Mouse (Mus musculus): ENCODE results near the gene Itpr1. TPM values are rescaled to one million over a fixed set of nuclear protein-coding genes. Genes with fewer than 3 reads are reported as not detected.
A peak's percentile ranks its signal among the peaks of the same experiment; 100 is the strongest.

Itpr1 gene
- polyA plus RNA-seq, 1 experiment from 2014 or later, result 16.6 TPM

DNA sequence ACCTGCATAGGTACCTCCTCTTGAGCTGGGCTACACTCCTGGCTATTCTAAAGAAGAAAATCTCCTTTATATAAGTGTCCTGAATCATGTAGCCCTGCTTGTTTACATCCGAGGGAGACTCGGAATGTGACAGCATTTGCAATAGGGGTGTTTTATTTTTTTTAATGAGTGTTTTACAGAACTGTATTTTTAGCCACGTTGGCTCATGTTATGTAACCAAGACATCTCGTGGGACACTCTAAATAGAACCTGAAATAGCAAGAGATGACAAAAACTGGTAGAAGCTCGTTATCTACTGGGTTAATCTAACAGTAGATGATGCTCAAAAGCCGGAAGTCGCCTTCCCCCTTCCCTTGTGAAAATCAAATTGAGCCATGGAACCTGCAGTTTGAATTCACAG lies 291.8 kb downstream of the Itpr1 start:
- WGBS, result 84% methylated on average over 7 of the region's 7 CpGs
- ATAC-seq (ENCODE audit: insufficient number of reproducible peaks, insufficient read depth, low FRiP score, low read depth), result no peak

DNA sequence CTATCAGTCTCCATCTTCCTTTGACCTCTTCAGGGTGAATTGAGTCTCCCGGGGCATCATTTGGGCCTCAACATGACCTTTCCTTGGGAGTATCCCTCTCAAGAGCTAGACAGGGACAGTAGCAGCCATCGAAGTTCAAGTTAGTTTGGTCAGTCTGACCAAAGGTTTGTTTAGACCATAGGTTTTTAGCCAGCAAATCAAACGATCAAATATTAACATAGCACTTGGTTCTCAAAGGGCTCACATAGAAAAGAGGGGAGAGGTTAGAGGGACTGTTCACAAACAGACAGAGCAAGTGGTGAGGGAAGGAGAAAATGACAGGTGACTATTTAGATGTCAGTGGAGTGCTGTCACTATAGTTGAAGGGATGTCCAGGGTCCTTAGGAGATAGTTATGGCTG lies 293.3 kb downstream of the Itpr1 start:
- Histone ChIP-seq H3K4me3 (ENCODE audit: control insufficient read depth in 1 of 2, insufficient read depth in 1 of 2, low read depth in 1 of 2, low read length in 2 of 2) (no peak overlapping the region), H3K27ac (replicated peaks in 1 of 2; ENCODE audit: control insufficient read depth in 1 of 2, insufficient read depth in 1 of 2, low read depth in 2 of 2, low read length in 2 of 2) (no peak overlapping the region), H3K4me2 (ENCODE audit: low read length) (no peak overlapping the region), H3K27me3 (ENCODE audit: control insufficient read depth, insufficient read depth, low read length) (no peaks in the 10 kb centered on the region), H3K9me3 (ENCODE audit: control insufficient read depth, low read length) (no peaks in the 10 kb centered on the region), H3K4me1 (ENCODE audit: control insufficient read depth in 2 of 2, insufficient read depth in 2 of 2, low read length in 2 of 2) (peaks cover 10 to 22% of the 10 kb centered on the region in 2 experiments), H3K9ac (ENCODE audit: low read length) (no peak overlapping the region), H3K36me3 (ENCODE audit: control insufficient read depth, insufficient read depth, low read length) (peaks cover 20% of the 10 kb centered on the region)
- no peak for ATAC-seq (ENCODE audit: insufficient number of reproducible peaks, insufficient read depth, low FRiP score, low read depth)
- WGBS, result 96% methylated on average over 3 of the region's 3 CpGs

More for the DNA sequence above, 291.8 kb downstream of the Itpr1 start:
- no peaks in the 10 kb centered on the region for H3K9me3 ChIP-seq (ENCODE audit: control insufficient read depth, low read length)
- no peak overlapping the region for H3K4me3 ChIP-seq (ENCODE audit: control insufficient read depth in 1 of 2, insufficient read depth in 1 of 2, low read depth in 1 of 2, low read length in 2 of 2)
- no peak overlapping the region for H3K4me2 ChIP-seq (ENCODE audit: low read length)
- H3K27ac ChIP-seq (replicated peaks in 1 of 2; ENCODE audit: control insufficient read depth in 1 of 2, insufficient read depth in 1 of 2, low read depth in 2 of 2, low read length in 2 of 2), result no peak overlapping the region
- H3K9ac ChIP-seq (ENCODE audit: low read length), result no peak overlapping the region
- H3K36me3 ChIP-seq (ENCODE audit: control insufficient read depth, insufficient read depth, low read length), result peaks cover 27% of the 10 kb centered on the region
- no peaks in the 10 kb centered on the region for H3K27me3 ChIP-seq (ENCODE audit: control insufficient read depth, insufficient read depth, low read length)
- H3K4me1 ChIP-seq (ENCODE audit: control insufficient read depth in 2 of 2, insufficient read depth in 2 of 2, low read length in 2 of 2), result peaks cover 4 to 8% of the 10 kb centered on the region in 2 experiments

DNA sequence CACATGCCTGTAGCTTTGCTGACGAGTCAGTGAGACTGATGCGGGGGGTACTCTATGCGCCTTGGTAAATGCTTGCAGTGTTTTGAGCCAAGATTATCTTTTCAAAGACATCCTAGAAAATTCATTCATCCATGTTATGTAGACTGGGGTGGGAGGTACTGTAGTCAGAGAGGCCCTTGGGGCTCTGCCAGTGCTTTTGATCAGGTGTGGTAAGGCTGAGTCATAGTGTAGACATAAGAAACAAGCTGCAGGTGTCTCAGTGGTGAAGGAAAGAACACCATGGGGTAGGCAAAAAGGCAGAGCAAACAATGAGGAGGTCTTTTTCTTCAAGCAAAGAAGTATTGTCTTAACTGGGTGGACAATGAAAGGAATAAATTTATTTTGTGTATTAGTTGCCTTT lies 294.4 kb downstream of the Itpr1 start:
- Histone ChIP-seq H3K9me3 (ENCODE audit: control insufficient read depth, low read length) (no peaks in the 10 kb centered on the region), H3K9ac (ENCODE audit: low read length) (no peak overlapping the region), H3K27me3 (ENCODE audit: control insufficient read depth, insufficient read depth, low read length) (no peaks in the 10 kb centered on the region), H3K4me1 (ENCODE audit: control insufficient read depth in 2 of 2, insufficient read depth in 2 of 2, low read length in 2 of 2) (peaks cover 10 to 26% of the 10 kb centered on the region in 2 experiments), H3K4me2 (ENCODE audit: low read length) (no peak overlapping the region), H3K36me3 (ENCODE audit: control insufficient read depth, insufficient read depth, low read length) (peaks cover 15% of the 10 kb centered on the region), H3K27ac (replicated peaks in 1 of 2; ENCODE audit: control insufficient read depth in 1 of 2, insufficient read depth in 1 of 2, low read depth in 2 of 2, low read length in 2 of 2) (no peak overlapping the region), H3K4me3 (ENCODE audit: control insufficient read depth in 1 of 2, insufficient read depth in 1 of 2, low read depth in 1 of 2, low read length in 2 of 2) (no peak overlapping the region)
- no peak for ATAC-seq (ENCODE audit: insufficient number of reproducible peaks, insufficient read depth, low FRiP score, low read depth)
- 85% methylated on average over 3 of the region's 3 CpGs for WGBS

DNA sequence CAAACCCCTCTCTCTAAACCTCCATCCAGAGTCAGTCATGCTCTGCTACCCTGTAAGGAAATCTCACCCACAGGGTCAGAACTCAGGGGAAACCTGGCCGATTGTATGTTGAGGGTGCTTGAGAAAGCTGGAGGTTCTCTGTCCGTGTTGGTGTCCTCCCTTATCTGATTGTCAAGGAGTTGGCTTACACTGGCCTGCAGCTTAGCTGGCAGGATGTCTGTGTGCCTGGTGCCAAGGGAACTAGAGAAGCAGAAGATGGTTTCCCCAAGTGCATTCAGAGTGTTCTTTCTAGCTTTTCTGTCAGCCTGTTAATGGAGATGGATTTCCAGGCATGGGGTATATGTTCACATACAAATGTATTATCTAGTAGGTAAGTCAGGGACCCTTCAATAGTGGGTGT lies 296.4 kb downstream of the Itpr1 start:
- WGBS, result 26% methylated on average over 2 of the region's 2 CpGs
- Histone ChIP-seq H3K9ac (ENCODE audit: low read length) (0 out of 2 replicates have a peak overlapping the region, but pooled peaks have one; percentile 4), H3K27me3 (ENCODE audit: control insufficient read depth, insufficient read depth, low read length) (no peaks in the 10 kb centered on the region), H3K4me1 (ENCODE audit: control insufficient read depth in 2 of 2, insufficient read depth in 2 of 2, low read length in 2 of 2) (peaks cover 10 to 30% of the 10 kb centered on the region in 2 experiments), H3K4me2 (ENCODE audit: low read length) (no peak overlapping the region), H3K27ac (replicated peaks in 1 of 2; ENCODE audit: control insufficient read depth in 1 of 2, insufficient read depth in 1 of 2, low read depth in 2 of 2, low read length in 2 of 2) (no peak overlapping the region), H3K4me3 (ENCODE audit: control insufficient read depth in 1 of 2, insufficient read depth in 1 of 2, low read depth in 1 of 2, low read length in 2 of 2) (no peak overlapping the region), H3K9me3 (ENCODE audit: control insufficient read depth, low read length) (no peaks in the 10 kb centered on the region), H3K36me3 (ENCODE audit: control insufficient read depth, insufficient read depth, low read length) (peaks cover 30% of the 10 kb centered on the region)
- ATAC-seq (ENCODE audit: insufficient number of reproducible peaks, insufficient read depth, low FRiP score, low read depth), result no peak

DNA sequence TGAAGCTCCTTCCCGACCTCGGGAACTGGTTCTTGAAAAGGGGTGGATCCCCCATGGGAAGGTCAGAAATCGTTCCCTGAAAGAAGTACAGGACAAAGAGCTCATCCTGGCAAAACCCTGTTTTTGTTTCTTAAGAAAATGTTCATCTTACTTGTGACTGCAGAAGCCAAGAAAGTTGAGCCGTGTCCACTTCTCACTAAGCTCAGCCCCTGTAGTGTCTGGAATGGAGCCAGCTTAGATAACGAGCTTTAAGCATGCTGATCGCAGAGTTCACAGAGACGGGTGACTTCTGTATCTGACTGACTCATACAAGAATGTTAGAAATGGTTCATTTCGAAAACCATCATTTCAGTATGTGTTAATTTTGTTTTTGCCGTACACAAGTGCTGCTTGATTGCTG lies 297.2 kb downstream of the Itpr1 start:
- no peak for ATAC-seq (ENCODE audit: insufficient number of reproducible peaks, insufficient read depth, low FRiP score, low read depth)
- H3K4me1 ChIP-seq (ENCODE audit: control insufficient read depth in 2 of 2, insufficient read depth in 2 of 2, low read length in 2 of 2), result peaks cover 10 to 35% of the 10 kb centered on the region in 2 experiments
- no peaks in the 10 kb centered on the region for H3K9me3 ChIP-seq (ENCODE audit: control insufficient read depth, low read length)
- H3K27ac ChIP-seq (replicated peaks in 1 of 2; ENCODE audit: control insufficient read depth in 1 of 2, insufficient read depth in 1 of 2, low read depth in 2 of 2, low read length in 2 of 2), result peak overlapping the region in 1 of 2 experiments; percentile 50; a peak in 2 of 4 replicates
- H3K27me3 ChIP-seq (ENCODE audit: control insufficient read depth, insufficient read depth, low read length), result no peaks in the 10 kb centered on the region
- 25% methylated on average over 9 of the region's 9 CpGs for WGBS
- peaks cover 31% of the 10 kb centered on the region for H3K36me3 ChIP-seq (ENCODE audit: control insufficient read depth, insufficient read depth, low read length)
- no peak overlapping the region; the same call in 1 of the 2 replicates for H3K9ac ChIP-seq (ENCODE audit: low read length)
- H3K4me2 ChIP-seq (ENCODE audit: low read length), result peak overlapping the region; percentile 31
- H3K4me3 ChIP-seq (ENCODE audit: control insufficient read depth in 1 of 2, insufficient read depth in 1 of 2, low read depth in 1 of 2, low read length in 2 of 2), result no peak overlapping the region

DNA sequence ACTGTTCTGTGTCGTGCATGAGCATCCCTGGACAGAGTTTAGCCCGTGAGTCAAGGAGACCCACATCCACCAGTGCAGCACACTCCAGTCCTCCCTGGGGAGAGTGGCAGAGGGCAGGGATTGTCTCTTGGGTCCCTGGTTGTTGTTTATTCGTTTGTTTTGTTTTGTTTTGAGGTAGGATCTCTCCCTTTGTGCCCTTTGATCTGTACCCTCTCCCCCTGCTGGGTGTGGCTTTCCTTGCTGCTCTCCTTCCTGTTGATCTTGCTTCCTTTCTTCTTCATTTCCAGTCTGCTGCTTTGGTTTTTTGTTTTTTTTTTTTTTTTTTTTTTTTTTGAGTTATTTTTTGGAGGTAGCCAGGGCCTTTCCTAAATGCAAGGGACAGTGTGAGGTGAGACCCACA lies 299.2 kb downstream of the Itpr1 start:
- Histone ChIP-seq H3K9me3 (ENCODE audit: control insufficient read depth, low read length) (no peaks in the 10 kb centered on the region), H3K27ac (replicated peaks in 1 of 2; ENCODE audit: control insufficient read depth in 1 of 2, insufficient read depth in 1 of 2, low read depth in 2 of 2, low read length in 2 of 2) (no peak overlapping the region), H3K9ac (ENCODE audit: low read length) (no peak overlapping the region), H3K4me1 (ENCODE audit: control insufficient read depth in 2 of 2, insufficient read depth in 2 of 2, low read length in 2 of 2) (peaks cover 10 to 40% of the 10 kb centered on the region in 2 experiments), H3K4me3 (ENCODE audit: control insufficient read depth in 1 of 2, insufficient read depth in 1 of 2, low read depth in 1 of 2, low read length in 2 of 2) (no peak overlapping the region), H3K4me2 (ENCODE audit: low read length) (no peak overlapping the region), H3K36me3 (ENCODE audit: control insufficient read depth, insufficient read depth, low read length) (peaks cover 28% of the 10 kb centered on the region), H3K27me3 (ENCODE audit: control insufficient read depth, insufficient read depth, low read length) (no peaks in the 10 kb centered on the region)
- WGBS, result 75% methylated on average over 3 of the region's 3 CpGs
- ATAC-seq (ENCODE audit: insufficient number of reproducible peaks, insufficient read depth, low FRiP score, low read depth), result no peak

DNA sequence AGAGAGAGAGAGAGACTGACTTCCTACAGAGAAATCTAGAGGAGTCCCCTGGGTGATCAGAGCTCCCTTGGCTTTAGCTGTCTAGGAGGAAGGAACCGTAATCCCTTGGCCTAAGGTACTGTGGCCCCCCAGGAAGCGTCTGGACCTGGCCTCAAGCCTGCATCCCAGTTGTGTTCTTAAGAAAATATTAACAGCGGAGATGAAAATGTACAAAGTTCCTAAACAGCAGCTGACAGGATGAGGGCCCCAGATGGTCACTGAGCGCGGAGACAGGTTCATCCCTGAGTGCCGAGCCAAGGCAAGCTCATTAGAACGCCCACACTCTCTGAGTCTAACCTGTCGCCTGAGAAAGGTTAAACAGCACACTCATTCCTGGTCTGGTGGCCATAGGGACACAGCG lies 300.1 kb downstream of the Itpr1 start:
- Histone ChIP-seq H3K27ac (replicated peaks in 1 of 2; ENCODE audit: control insufficient read depth in 1 of 2, insufficient read depth in 1 of 2, low read depth in 2 of 2, low read length in 2 of 2) (no peak overlapping the region), H3K36me3 (ENCODE audit: control insufficient read depth, insufficient read depth, low read length) (peaks cover 23% of the 10 kb centered on the region; the same call in 1 of the 2 replicates), H3K4me1 (ENCODE audit: control insufficient read depth in 2 of 2, insufficient read depth in 2 of 2, low read length in 2 of 2) (peaks cover 10 to 40% of the 10 kb centered on the region in 2 experiments), H3K9me3 (ENCODE audit: control insufficient read depth, low read length) (no peaks in the 10 kb centered on the region), H3K9ac (ENCODE audit: low read length) (no peak overlapping the region), H3K4me3 (ENCODE audit: control insufficient read depth in 1 of 2, insufficient read depth in 1 of 2, low read depth in 1 of 2, low read length in 2 of 2) (no peak overlapping the region), H3K4me2 (ENCODE audit: low read length) (no peak overlapping the region), H3K27me3 (ENCODE audit: control insufficient read depth, insufficient read depth, low read length) (no peaks in the 10 kb centered on the region)
- no peak for ATAC-seq (ENCODE audit: insufficient number of reproducible peaks, insufficient read depth, low FRiP score, low read depth)
- WGBS, result 78% methylated on average over 9 of the region's 9 CpGs

DNA sequence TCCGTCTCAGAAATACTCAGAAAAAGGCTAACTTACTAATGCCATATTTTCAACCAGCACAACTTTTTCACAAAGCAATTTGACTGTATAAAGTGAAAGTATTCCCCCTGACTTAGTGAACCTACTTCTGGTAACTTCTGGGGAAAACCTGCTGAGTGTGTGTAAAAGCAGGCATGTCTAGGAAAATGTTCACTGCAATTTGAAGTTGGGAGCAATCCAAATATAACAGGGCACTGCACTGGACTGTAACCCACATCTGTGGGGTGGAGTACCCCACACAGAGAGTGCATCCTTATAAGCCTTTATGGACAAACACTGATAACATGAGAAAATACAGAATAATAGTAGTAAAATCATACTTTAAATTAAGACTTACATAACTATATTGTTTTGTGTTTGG lies 303.4 kb downstream of the Itpr1 start:
- Histone ChIP-seq H3K9ac (ENCODE audit: low read length) (no peak overlapping the region), H3K36me3 (ENCODE audit: control insufficient read depth, insufficient read depth, low read length) (peaks cover 38% of the 10 kb centered on the region), H3K9me3 (ENCODE audit: control insufficient read depth, low read length) (no peaks in the 10 kb centered on the region), H3K27me3 (ENCODE audit: control insufficient read depth, insufficient read depth, low read length) (no peaks in the 10 kb centered on the region), H3K4me1 (ENCODE audit: control insufficient read depth in 2 of 2, insufficient read depth in 2 of 2, low read length in 2 of 2) (peaks cover 0 to 18% of the 10 kb centered on the region in 2 experiments; a peak in 2 of 4 replicates), H3K4me3 (ENCODE audit: control insufficient read depth in 1 of 2, insufficient read depth in 1 of 2, low read depth in 1 of 2, low read length in 2 of 2) (no peak overlapping the region), H3K4me2 (ENCODE audit: low read length) (no peak overlapping the region), H3K27ac (replicated peaks in 1 of 2; ENCODE audit: control insufficient read depth in 1 of 2, insufficient read depth in 1 of 2, low read depth in 2 of 2, low read length in 2 of 2) (no peak overlapping the region)
- no peak for ATAC-seq (ENCODE audit: insufficient number of reproducible peaks, insufficient read depth, low FRiP score, low read depth)
- WGBS, result 94% methylated on average over 1 of the region's 1 CpGs

Measured in heart, embryonic 14.5 days (tissue).